Mouse (Mus musculus) lung, embryonic 16.5 days (tissue): ENCODE measurements at regions not wholly inside any gene's neighbourhood (a gene's known extent, or its start where the extent isn't known, plus 50 kb on each side); places are given as distances from the start of the nearest gene placed in this dataset.

Experiments used
- ATAC-seq: fragments of 200-750 bp; cut with Nextera tagmentation; 2 replicates; pipeline ENCODE4 v1.8.0; 2017; ENCODE audit warnings: low read depth, mild to moderate bottlenecking, moderate library complexity
- H3K27ac ChIP-seq: fragments of 300-500 bp; sonication (generic); 2 replicates; pipeline ENCODE4 v1.5.1; 2014; ENCODE audit warnings: mild to moderate bottlenecking, control low read depth, low read length
- H3K27me3 ChIP-seq: fragments of 300-500 bp; sonication (generic); 2 replicates; pipeline ENCODE4 v1.6.1; 2014; ENCODE audit warnings: low read depth, low read length, mixed read lengths; ENCODE audit not compliant: control insufficient read depth, insufficient read depth
- H3K36me3 ChIP-seq: fragments of 300-500 bp; sonication (generic); 2 replicates; pipeline ENCODE4 v1.6.1; 2014; ENCODE audit warnings: low read length; ENCODE audit not compliant: control insufficient read depth, insufficient read depth
- H3K4me1 ChIP-seq: fragments of 300-500 bp; sonication (generic); replicated peaks from 2 replicates; pipeline ENCODE4 v1.6.1; 2014; ENCODE audit warnings: low read length, mixed read lengths; ENCODE audit not compliant: control insufficient read depth, insufficient read depth
- H3K4me2 ChIP-seq: fragments of 300-500 bp; sonication (generic); 2 replicates; pipeline ENCODE4 v1.6.1; 2014; ENCODE audit warnings: low read depth, low read length, control low read depth
- H3K4me3 ChIP-seq: fragments of 300-500 bp; sonication (generic); 2 replicates; pipeline ENCODE4 v1.5.1; 2014; ENCODE audit warnings: mild to moderate bottlenecking, low read length, control low read depth
- H3K9ac ChIP-seq: fragments of 300-500 bp; sonication (generic); 2 replicates; pipeline ENCODE4 v1.6.1; 2014; ENCODE audit warnings: low read length, control low read depth
- H3K9me3 ChIP-seq: fragments of 300-500 bp; sonication (generic); 2 replicates; pipeline ENCODE4 v1.6.1; 2016; ENCODE audit warnings: low read length; ENCODE audit not compliant: control insufficient read depth
- WGBS: fragments of 180-500 bp; shearing (Covaris S2); extraction: QIAGEN DNeasy Blood & Tissue Kit; methylation state at CpG from one replicate; pipeline ENCODE4 v1.1.7; 2014; 5-methylcytosine and 5-hydroxymethylcytosine counted together

DNA sequence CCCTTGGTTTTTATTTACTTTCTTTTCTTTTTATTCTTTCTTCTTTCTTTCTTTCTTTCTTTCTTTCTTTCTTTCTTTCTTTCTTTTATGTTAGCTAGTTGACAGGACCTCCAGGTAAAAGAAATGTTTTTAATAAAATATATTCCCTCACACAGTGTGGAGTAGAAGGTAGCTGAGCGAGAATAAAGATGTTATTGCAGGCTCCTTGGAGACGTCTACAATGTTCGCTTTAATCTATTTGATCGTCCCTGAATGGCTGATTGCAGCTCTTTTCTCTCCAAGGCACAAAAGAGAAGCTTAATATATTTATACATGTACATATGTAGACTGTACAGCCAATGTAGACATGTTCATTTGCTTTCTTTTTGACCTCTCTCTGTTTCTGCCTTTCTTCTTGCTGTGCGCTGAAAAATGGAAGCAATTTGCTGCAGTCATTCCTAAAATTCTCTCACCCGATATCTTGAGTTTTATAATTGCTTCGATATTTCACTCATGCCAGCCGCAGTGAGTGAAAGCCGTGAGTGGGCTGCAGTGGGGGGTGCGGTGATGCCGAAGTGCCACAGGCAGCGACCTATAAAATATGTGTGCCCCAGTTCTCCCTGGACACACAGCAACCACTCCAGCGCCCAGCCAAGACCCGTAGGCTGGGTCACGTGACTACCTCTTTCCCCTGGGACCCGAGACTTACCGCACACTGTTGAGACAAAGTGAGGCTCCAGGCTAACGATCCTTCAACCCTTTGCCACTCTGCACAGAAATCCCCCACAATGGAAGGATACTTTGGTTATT, 237.9 kb upstream of the Arglu1 start:
- Histone ChIP-seq H3K4me1 (no peaks in the 10 kb centered on the region), H3K4me3 (no peak overlapping the region), H3K9me3 (no peaks in the 10 kb centered on the region), H3K36me3 (no peaks in the 10 kb centered on the region), H3K4me2 (no peak overlapping the region), H3K9ac (no peak overlapping the region), H3K27me3 (no peaks in the 10 kb centered on the region), H3K27ac (no peak overlapping the region)
- no peak for ATAC-seq
- 84% methylated on average over 18 of the region's 18 CpGs for WGBS

GRCm38 (mm10) chr8:8921446-8921845, 231.1 kb upstream of the Arglu1 start:
- no peak overlapping the region for H3K27ac ChIP-seq
- no peaks in the 10 kb centered on the region for H3K36me3 ChIP-seq
- H3K4me2 ChIP-seq = no peak overlapping the region
- H3K27me3 ChIP-seq = no peaks in the 10 kb centered on the region
- H3K9me3 ChIP-seq = no peaks in the 10 kb centered on the region
- H3K9ac ChIP-seq = no peak overlapping the region
- H3K4me1 ChIP-seq = no peaks in the 10 kb centered on the region
- 60% methylated on average over 2 of the region's 2 CpGs for WGBS
- no peak overlapping the region for H3K4me3 ChIP-seq
- ATAC-seq = no peak

DNA sequence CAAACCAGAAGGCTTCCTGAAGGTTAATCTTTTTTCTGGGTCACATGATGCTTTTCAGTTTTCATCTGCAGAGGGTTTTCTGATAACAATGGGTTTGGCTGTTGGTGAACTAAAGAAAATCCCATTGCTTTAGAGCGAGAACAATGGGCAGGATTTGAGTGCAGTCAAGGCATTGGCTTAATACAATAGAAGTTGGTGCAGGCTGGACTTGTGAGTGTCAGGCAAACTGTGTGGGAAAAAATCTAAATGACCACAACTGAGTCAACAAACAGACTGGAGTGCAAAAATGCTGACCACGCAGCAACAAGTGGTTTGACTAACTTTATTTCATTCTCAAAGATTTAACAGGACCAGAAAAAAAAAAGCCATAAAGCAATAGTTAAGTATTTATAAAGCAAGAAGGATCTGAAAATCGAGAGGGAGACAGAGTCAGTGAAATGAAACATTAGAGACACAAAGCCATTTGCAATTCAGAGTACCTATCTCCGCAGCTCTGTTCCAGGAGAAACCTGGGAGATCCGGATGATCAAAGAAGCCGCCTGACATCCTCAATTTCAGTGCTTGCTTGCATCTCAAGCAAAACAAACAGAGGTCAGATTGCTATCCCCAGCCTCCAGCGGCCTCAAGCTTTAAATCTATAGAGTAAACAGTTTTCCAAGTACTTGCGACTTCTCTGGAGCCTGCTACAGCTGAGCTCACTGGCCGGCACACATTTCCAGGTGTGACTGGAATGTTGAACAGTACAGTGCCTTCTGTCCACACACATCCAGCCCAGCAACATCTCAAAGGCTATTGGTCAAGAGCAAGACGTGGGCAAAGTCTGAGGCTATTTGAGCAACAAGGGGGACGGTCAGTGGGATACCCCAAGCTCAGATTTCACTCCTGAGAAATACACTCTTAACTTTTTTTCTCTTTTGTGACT, 229.5 kb upstream of the Arglu1 start:
- Histone ChIP-seq H3K9me3 (no peaks in the 10 kb centered on the region), H3K27me3 (no peaks in the 10 kb centered on the region), H3K4me2 (no peak overlapping the region), H3K27ac (no peak overlapping the region), H3K4me3 (no peak overlapping the region), H3K36me3 (no peaks in the 10 kb centered on the region), H3K9ac (no peak overlapping the region), H3K4me1 (no peaks in the 10 kb centered on the region)
- 18% methylated on average over 11 of the region's 11 CpGs for WGBS
- no peak for ATAC-seq

DNA sequence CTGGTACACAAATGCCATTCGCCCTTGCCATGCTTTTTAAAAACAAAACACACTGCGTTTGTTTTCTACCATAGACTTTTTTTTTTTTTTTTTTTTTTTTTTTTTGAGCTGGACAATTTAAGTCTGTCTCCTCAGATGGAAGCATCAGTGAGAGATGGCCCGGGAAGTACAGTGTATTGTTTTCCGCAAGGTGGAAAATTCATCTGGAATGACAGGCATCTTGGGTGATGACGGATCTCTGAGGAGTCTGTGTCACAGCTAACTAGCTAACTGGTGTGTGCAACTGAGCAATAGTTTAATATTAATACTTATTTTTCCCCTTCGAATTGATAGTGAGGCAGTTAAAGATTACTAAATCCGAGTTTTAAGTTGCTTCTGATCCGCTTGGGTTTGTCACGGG, 228.7 kb upstream of the Arglu1 start:
- ATAC-seq = no peak
- WGBS = 75% methylated on average over 9 of the region's 9 CpGs
- no peaks in the 10 kb centered on the region for H3K9me3 ChIP-seq
- no peak overlapping the region for H3K4me2 ChIP-seq
- no peaks in the 10 kb centered on the region for H3K4me1 ChIP-seq
- no peak overlapping the region for H3K9ac ChIP-seq
- no peak overlapping the region for H3K4me3 ChIP-seq
- no peaks in the 10 kb centered on the region for H3K27me3 ChIP-seq
- no peaks in the 10 kb centered on the region for H3K36me3 ChIP-seq
- no peak overlapping the region for H3K27ac ChIP-seq

DNA sequence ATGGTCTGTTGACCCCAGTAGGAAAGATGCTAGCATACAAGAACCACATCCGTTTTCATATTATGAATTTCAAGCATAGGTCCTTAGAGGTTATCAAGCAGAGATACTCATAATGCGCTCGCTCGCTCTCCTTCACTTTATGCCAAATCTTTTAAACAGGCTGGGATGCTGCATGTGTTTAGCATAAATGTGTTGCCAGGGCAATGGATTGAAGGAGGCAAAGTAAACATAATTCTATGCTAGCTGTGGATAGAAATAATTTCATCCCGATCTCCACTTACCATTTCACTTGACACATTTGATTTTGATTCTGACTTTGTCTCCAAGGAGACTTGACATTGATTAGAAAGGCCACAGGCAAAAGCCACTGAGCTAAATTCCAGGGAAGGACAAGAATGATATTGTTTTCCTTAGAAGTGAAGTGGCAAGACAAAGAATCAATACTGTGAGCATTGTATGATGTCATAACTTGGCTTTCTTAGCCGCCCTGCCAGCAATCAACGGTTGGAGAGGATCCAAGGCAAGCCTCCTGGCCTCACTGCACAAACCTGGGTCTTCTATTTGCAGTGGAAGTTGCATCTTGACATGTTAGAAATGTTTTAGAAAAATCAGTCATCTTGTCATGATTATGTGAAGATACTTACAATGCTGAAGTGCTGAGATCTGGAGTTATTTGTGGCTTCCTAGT, 217.3 kb upstream of the Arglu1 start:
- H3K27me3 ChIP-seq = no peaks in the 10 kb centered on the region
- WGBS = 55% methylated on average over 7 of the region's 7 CpGs
- no peak for ATAC-seq
- no peaks in the 10 kb centered on the region for H3K36me3 ChIP-seq
- no peaks in the 10 kb centered on the region for H3K4me1 ChIP-seq
- H3K4me2 ChIP-seq = no peak overlapping the region
- H3K27ac ChIP-seq = no peak overlapping the region
- no peak overlapping the region for H3K9ac ChIP-seq
- no peaks in the 10 kb centered on the region for H3K9me3 ChIP-seq
- H3K4me3 ChIP-seq = no peak overlapping the region

GRCm38 (mm10) chr8:8892996-8893395, 202.7 kb upstream of the Arglu1 start:
- Histone ChIP-seq H3K9ac (no peak overlapping the region), H3K36me3 (no peaks in the 10 kb centered on the region), H3K4me3 (no peak overlapping the region), H3K9me3 (no peaks in the 10 kb centered on the region), H3K4me2 (no peak overlapping the region), H3K27me3 (no peaks in the 10 kb centered on the region), H3K27ac (no peak overlapping the region), H3K4me1 (no peaks in the 10 kb centered on the region)
- 35% methylated on average over 3 of the region's 3 CpGs for WGBS
- ATAC-seq = no peak

GRCm38 (mm10) chr8:8877286-8877685, 187.0 kb upstream of the Arglu1 start:
- ATAC-seq = no peak
- Histone ChIP-seq H3K4me2 (no peak overlapping the region), H3K9ac (no peak overlapping the region), H3K27ac (no peak overlapping the region), H3K27me3 (no peaks in the 10 kb centered on the region; the same call in 1 of the 2 replicates), H3K4me1 (no peaks in the 10 kb centered on the region; the same call in 1 of the 2 replicates), H3K4me3 (no peak overlapping the region), H3K9me3 (no peaks in the 10 kb centered on the region), H3K36me3 (no peaks in the 10 kb centered on the region)
- WGBS = 42% methylated on average over 5 of the region's 5 CpGs

DNA sequence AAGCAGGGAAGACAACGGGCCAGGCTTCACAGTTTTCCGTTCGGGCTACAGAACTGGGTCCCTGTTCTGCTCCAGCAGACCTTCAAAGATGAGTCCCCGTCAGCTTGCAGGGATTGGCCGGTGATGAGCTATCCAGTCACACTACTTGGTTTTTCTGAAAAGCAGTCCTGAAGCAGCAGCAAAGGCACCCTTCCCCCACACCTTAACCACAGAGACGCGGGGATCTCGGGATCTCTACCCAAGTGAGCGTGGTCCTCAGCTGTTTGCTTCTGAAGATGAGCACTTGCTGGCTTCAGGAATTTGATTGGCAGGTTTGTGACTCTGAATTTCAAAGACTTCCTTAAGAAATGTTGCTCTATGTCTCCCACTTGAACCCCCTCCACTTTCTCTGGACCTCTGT, 186.6 kb upstream of the Arglu1 start:
- no peak overlapping the region for H3K27ac ChIP-seq
- no peaks in the 10 kb centered on the region for H3K9me3 ChIP-seq
- no peaks in the 10 kb centered on the region; the same call in 1 of the 2 replicates for H3K27me3 ChIP-seq
- no peak overlapping the region for H3K9ac ChIP-seq
- H3K4me1 ChIP-seq = no peaks in the 10 kb centered on the region; the same call in 1 of the 2 replicates
- no peak overlapping the region for H3K4me2 ChIP-seq
- no peaks in the 10 kb centered on the region for H3K36me3 ChIP-seq
- WGBS = 65% methylated on average over 9 of the region's 9 CpGs
- H3K4me3 ChIP-seq = no peak overlapping the region
- no peak for ATAC-seq

DNA sequence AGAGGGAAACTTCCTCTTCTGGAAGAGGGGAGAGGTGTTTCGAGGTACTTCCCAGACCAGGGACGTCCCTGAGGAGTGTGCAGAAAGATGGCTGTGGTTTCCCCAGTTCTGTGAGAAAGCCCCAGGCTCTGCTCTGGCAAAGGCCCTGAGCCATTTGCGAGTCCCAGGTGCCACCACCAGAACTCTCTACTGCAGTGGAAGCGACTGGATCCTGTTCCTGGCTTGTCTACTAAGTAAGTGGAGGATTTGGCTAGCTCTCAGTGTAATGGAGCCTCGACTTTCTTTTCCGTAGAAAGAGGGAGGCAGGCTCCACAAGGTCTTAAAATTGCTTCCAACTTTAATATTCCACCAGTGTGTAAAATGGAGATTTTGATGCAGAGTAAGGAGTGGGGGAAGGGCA, 186.1 kb upstream of the Arglu1 start:
- no peak overlapping the region for H3K27ac ChIP-seq
- no peaks in the 10 kb centered on the region; the same call in 1 of the 2 replicates for H3K4me1 ChIP-seq
- H3K4me3 ChIP-seq = no peak overlapping the region
- H3K9me3 ChIP-seq = no peaks in the 10 kb centered on the region
- H3K36me3 ChIP-seq = no peaks in the 10 kb centered on the region
- WGBS = 80% methylated on average over 6 of the region's 6 CpGs
- no peak overlapping the region for H3K9ac ChIP-seq
- H3K4me2 ChIP-seq = no peak overlapping the region
- ATAC-seq = no peak
- H3K27me3 ChIP-seq = no peaks in the 10 kb centered on the region; the same call in 1 of the 2 replicates
